Mouse (Mus musculus): Measurements from ENCODE around the gene Casp14.

Gene Casp14

DNA sequence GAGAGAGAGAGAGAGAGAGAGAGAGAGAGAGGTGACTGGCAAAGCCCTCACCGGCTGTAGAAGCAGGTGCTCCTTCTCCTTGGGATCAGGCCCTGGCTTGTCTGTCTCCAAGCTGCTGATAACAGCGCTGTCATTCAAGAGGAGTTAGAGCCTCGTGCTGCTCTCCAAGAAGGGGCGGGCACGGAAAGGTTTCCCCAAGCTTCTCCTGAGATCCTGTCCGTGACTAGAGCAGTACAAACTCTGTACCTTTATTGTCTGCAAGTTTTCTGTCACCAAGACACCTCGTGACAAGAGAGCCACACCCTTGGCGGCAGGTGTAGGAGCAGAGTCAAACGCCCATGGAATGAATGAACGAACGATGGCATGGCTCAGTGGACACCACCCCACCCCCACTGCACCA, at the start of gene Casp14:
Gene Casp14, minus strand, starts transcription at position 239 of the 400 bp plus-strand sequence.
- ATAC-seq (ENCODE audit: insufficient number of reproducible peaks, low FRiP score, low TSS enrichment) = no peak

DNA sequence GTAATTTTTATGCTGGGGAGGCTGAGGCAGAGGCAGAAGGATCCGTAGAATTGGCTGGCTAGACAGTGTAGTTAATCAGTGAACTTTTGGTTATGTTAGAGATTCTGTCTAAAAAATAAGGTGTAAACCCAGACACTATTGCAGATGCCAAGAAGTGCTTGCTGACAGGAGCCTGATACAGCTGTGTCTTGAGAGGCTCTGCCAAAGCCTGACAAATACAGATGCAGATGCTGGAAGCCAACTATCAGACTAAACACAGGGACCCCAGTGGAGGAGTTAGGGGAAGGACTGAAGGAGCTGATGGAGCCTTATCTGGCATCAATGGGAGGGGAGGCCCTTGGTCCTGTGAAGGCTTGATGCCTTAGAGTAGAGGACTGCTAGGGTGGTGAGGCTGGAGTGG, 47.5 kb upstream of the Casp14 start:
- ATAC-seq (ENCODE audit: insufficient number of reproducible peaks, low FRiP score, low TSS enrichment) = no peak

DNA sequence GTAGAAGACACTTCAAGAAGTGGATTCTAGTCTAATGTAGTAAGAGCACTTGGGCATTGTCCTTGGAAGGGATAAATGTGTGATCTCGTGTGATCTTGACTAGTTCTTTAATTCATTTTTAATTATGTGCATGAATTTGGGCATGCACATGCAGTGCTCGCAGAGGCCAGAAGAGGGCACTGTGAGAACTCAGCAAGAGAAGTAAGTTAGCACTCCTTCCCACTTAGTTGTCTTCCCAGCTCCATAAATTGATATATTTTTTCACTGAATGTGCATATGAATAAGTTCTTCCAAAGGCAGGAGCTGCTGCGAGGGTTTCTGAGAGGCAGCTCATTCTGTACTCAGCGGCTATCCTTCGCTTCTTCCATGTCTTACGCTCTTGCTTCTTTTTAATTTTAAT, 37.9 kb upstream of the Casp14 start:
- no peak for ATAC-seq (ENCODE audit: insufficient number of reproducible peaks, low FRiP score, low TSS enrichment)

DNA sequence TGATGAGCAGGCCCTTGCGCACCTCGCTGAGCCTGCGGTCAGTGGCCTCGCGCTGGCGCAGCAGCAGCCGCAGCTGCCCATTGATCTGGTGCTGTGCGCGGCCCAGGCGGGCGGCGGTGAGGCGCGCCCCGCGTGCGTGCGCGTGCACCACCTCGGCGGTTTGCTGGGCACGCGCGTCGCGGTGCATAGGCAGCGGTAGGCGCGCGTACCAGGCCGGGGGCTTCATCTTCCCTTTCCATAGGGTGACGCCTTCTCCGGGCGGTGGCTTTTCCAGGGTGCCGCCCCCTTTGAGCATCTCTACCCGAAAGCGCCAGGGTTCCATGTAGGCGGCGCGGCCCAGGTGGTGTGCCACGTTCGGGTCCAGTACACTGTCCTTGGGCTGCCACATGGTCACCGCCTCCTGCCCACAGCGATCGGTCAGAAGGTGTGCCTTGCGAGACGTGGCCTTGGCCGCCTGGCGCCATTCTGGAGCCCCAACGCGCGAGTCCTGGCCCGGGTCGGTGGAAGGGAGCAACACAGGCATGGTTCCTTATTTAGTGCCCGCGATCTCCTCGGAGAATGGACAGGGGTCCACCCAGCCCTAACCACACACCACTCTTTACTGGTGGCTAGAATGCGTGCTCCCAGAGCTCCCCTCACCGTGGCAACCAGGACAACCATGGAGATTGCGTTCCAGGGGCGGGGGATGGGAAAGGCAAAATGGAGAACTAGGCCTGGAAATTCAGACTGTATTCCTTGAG, 34.5 kb upstream of the Casp14 start, which contains the start of gene Ccdc105:
Gene Ccdc105, minus strand, starts transcription at position 614 of the 740 bp plus-strand sequence.
- ATAC-seq (ENCODE audit: insufficient number of reproducible peaks, low FRiP score, low TSS enrichment) = peak; percentile 84

DNA sequence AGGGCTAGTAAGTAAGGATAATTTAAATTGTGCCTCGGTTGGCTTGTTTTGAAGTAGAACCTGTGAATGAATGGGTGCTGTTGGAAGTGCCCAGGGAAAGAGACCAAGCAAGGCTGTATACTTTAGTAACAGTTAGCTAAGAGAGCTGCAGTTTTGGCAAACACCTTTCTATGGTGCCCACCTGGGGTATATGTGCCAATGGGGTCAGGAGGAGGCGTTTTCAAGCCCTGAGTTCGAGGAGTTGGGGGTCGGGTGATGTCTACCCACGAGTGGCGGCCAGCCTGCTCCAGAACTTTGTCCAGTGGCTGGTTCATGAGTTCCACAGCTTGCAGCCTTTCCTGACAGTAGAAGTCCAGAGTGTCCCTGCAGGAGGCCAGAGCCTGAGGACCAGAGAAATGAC, 30.9 kb upstream of the Casp14 start:
- ATAC-seq (ENCODE audit: insufficient number of reproducible peaks, low FRiP score, low TSS enrichment) = no peak

DNA sequence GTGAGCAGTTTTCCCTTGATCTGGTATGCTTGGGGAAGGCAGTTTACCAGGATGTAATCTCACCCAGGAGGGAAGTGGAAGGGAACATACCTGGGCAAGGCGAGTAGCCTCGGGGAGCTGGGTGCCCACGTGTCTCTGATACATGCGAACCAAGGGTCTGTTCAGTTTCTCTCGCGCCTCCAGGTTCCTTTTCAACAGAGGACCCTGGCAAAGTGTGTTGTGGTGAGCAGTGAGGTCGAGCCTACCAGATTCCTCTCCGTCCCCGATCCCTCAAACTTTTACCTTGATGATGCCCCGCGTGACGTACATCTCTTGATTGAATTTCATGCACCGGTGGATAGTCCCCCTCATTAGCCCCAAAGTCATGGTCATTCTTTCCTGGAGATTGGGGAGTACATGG, 30.1 kb upstream of the Casp14 start:
- no peak for ATAC-seq (ENCODE audit: insufficient number of reproducible peaks, low FRiP score, low TSS enrichment)

DNA sequence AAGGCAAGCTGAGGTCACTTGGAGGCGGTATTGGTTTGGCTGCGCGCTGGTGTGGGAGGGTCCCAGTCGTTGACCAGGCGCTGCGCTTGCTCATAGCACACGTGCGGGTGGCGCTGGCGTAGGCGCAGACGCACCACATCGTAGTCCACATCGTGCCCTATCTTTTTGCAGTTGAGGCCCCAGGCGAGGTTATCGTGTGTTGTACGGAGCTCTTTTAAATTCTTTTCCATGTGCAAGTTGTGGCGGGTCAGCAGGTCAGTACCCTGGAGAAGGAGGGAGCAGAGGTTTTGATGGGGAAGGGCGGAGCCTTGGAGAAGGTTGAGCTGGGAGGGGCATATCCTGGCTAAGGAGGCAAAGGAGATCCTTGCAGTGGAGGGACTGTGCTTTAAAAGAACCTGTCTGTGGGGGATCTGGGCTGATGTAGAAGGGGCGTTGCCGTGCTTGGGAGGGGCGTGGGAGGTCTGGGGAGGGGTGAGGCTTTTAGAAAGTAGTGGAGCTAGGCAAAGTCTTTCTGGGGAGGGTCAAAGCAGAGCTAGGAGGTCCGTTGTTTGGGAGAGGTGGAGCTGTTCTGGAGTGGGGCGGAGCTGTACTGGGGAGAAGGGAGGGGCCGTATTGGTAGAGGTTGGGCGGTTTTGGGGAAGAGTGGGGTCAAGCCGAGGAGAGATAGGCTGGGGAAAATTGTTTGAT, 29.1 kb upstream of the Casp14 start:
- peak; percentile 53 for ATAC-seq (ENCODE audit: insufficient number of reproducible peaks, low FRiP score, low TSS enrichment)

DNA sequence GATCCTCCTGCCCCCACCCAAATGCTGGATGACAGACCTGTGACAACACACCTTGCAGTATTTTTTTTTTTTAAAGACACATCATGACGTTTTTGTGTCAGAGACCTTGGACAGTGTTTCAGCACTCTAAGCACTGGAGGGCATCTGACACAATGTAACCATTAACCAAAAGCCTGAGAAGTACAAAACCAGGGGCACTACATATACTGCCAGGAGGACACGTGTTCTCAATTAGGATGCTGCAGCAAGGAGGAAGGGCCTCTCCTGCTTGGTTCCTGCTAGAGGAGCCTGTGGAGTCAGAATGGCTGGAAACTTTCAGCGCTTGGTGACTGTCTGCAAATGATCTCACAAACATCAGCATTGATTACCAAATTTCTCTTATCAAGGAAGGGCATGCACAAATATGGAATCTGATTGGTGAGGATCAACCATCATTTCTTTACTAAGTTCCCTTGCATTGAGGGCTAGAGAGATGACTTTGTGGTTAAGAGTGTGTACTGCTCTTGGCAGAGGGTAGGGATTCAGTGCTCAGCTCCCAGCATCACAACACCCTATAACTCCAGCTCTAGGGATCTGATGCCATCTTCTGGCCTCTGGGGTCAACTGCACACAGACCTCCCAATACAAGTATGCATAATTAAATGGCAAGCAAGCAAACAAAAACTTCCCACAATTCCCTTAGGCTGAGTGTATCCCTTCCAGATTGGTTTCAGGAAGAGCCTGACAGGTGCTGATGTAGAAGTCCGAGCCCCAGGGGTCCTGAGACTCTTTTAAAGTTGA, 27.5 kb upstream of the Casp14 start:
- no peak for ATAC-seq (ENCODE audit: insufficient number of reproducible peaks, low FRiP score, low TSS enrichment)

DNA sequence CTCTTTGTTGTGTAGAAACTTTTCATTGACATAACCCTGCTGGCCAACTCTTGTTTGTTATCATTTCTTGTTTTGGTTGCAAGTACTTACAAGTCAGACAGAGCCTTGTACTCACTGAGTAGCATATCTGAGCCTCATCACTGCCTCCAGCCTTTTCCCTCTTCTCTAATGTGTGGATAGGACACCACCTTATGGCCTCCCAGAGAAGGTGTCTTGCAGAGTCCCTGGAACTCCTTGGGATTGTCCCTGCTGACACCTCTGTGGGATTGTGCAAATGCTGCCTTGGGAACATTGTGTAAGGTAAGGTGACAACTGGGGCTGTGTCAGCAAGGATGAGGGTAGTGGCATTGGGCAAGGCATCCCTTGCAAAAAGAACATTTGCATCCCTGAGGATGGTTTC, 25.6 kb upstream of the Casp14 start:
- no peak for ATAC-seq (ENCODE audit: insufficient number of reproducible peaks, low FRiP score, low TSS enrichment)

DNA sequence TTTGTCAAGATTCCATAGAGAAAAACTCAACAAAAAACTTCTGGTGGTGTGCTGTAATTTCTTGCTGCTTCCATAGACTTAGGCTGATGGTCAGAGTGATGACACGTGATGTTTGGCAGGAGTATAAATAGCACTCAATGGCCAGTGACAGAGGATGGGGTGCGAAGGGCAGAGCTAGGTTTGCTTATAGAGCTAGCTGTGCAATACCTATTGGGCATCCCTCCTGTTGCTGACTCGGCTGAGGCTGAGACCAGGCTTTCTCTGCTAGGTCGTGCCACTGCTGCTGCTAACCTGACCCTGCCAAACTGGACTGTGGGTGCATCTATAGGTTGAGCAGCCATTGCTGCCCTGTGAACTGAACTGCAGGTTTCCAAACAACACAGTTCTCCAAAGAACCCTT, 21.7 kb upstream of the Casp14 start:
- ATAC-seq (ENCODE audit: insufficient number of reproducible peaks, low FRiP score, low TSS enrichment) = no peak

DNA sequence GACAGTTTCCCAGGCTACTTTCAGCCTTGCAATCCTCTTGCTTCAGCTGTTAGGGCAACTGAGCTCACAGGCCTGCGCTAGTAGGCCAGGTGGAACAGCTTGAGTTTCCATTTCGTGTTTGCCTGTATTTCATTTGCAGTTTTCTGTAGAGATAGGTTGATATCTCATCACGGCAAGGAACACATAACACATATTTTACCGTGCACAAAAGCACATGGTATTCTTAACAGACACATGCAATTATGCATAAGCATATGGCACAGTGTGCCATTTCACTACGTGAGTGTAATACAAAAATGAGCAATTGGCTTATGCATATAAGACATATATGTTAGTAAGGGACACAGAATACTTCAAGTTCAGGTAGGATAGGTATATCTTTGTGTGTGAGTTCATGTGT, 9.8 kb upstream of the Casp14 start:
- ATAC-seq (ENCODE audit: insufficient number of reproducible peaks, low FRiP score, low TSS enrichment) = no peak

DNA sequence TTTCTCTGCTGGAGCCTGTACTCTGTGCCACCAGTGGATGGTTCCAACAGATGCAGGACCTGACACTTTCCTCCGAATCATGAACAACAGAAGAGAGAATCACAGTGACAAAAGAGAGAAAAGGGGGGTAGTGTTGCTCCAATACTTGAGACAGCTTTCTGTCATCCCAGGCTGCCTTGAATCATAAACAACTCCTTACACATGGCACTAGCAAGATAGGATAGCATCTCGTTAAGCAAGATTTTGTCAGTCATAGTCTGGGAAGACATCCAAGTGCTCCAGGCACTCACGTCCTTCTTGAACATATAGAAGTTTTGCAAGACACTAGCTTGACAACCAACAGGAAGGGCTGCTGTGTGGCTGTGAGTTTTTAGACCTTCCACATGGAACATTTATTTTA, 8.9 kb upstream of the Casp14 start:
- ATAC-seq (ENCODE audit: insufficient number of reproducible peaks, low FRiP score, low TSS enrichment) = no peak

DNA sequence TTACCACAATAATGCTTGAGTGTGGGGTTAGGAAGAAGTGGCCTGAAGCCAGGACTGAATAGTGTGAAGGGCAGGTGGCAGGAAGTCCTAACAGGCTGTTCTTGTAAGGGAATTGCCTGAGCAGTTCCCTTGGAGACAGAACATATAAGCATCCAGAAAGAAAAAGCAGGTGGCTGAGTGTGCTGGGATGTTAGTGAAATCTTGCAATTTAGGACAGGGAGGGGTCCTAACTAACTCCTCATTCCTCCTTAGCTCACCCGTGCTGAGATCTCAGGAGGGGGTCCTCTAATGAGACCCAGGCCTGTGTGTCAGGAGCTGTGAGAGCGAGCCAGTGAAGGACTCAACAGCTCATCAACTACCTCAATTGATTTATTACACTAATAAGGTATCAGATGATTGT, 5.3 kb upstream of the Casp14 start:
- ATAC-seq (ENCODE audit: insufficient number of reproducible peaks, low FRiP score, low TSS enrichment) = no peak

DNA sequence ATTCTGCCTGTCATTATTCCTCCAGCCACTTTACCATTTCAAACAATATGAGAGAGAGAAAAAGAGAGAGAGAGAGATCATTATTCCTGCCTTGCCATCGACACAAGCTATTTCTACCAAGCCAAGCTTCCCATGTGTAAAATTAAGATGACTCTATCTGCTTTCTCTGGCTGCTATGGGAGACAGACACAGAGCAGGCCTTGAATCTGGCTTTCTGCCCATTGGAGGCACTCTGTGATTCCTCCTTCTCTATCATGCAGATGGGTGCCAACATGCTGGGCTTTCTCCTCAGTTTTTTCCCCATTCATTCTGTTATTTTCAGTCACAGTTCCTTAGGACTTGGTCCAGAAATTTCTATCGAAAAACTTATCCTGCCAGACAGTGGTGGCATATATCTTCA, 4.6 kb upstream of the Casp14 start:
- ATAC-seq (ENCODE audit: insufficient number of reproducible peaks, low FRiP score, low TSS enrichment) = no peak

DNA sequence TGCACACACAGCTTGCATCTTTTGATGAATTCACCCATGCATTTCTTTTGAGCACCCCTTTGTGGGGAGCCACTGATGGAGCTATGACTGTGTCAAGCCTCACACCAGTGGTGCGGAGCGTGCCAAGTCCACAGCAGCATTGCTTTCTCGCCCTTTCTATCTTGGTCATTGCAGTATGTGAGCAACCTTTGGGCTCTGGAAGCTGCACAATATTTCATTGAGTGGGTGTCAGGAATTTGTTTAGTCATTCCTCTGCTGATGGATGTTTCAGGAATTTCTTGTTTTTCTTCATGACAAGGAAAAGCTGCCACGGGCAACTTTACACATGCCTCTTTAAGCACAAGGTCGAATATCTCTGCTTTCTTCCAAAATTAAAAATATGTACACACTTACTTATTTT, 3.9 kb upstream of the Casp14 start:
- no peak for ATAC-seq (ENCODE audit: insufficient number of reproducible peaks, low FRiP score, low TSS enrichment)

DNA sequence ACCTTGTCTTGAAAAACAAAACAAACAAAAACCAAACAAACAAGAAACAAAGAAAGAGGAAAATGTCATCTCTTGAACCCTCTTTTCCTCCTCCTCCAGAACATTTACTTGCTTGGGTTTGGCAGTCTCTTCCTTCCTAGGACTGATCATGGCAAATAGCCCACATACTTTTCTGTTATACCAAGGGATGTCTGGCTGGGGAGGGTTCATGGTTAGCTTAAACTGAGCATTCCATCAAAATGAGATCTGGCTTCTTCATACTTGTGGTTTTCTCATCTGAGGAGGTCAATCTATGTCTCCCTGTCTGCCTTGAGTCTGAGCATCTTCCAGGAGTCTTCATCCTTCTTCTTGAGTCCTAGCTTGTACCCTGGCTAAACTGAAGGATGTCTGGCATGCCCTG, 1.9 kb downstream of the Casp14 start:
- no peak for ATAC-seq (ENCODE audit: insufficient number of reproducible peaks, low FRiP score, low TSS enrichment)

DNA sequence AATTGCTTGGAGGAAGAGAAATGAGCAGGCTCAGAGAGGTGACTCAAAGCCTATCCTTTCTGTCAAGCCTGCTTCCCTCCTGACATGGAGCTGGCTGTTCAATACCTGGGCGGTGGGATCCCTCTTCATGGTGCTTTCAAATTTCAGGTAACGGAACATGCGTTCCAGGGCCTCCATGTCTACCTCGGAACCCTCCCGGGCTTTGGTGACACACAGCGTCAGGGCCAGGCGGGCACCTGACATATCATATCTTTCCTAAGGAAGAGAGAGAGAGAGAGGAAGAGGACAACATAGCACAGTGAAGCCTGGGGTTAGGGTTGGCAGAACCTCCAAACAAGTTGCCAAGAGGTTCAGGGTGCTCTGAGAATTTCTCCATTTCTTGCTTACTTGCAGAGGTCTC, 2.9 kb downstream of the Casp14 start:
- ATAC-seq (ENCODE audit: insufficient number of reproducible peaks, low FRiP score, low TSS enrichment) = no peak

DNA sequence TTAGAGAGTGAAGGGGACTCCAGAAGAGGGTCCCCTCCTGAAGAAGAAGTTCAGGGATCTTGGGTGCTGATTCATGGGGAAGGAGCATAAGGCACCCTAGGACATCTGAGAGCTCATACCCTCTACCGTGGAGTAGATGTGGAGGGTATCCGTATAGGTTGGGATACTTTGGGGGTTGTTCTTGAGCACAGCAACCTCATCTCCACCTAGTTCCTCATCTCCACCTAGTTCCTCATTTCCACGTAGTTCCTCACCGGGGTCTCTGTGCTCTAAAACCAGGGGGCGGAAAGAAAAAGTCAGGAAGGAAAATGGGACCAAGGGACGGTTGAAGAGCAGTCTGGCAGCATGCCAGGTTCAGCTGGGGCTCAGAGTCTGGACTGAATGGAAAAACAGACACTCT, 4.0 kb downstream of the Casp14 start:
- ATAC-seq (ENCODE audit: insufficient number of reproducible peaks, low FRiP score, low TSS enrichment) = no peak

DNA sequence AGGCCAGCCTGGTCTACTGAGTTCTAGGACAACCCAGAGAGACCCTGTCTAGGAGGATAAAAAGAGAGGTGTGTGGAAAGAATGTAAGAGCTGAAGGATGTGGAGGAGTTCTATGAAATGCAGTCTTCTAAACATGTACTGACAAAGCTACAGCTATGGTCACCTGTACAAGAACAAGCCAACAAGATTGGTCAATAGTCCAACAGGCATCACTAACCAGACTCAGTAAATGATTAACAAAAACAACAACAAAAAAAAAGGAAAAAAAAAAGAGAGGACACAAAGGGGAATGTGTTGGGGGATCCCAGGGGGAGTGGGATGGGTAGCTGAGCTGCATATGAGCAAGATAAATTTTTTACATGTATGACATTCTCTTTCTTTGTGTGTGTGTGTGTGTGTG, 7.4 kb downstream of the Casp14 start:
- no peak for ATAC-seq (ENCODE audit: insufficient number of reproducible peaks, low FRiP score, low TSS enrichment)

DNA sequence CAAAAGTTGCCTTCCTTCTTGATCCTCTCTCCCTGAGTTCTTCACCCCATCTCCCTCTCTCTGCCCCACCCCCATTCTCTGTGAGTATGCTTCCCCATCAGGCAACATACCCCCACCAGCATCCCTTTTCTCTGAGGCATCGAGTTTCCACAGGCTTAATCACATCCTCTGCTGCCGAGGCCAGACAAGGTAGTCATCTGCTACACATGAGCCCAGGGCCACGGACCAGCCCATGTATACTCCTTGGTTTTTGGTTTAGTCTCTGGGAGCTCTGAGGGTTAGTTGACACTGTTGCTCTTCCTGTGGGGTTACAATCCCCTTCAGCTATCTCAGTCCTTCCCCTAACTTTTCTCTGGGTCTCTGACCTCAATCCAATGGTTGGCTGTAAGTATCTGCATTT, 17.2 kb downstream of the Casp14 start:
- no peak for ATAC-seq (ENCODE audit: insufficient number of reproducible peaks, low FRiP score, low TSS enrichment)

DNA sequence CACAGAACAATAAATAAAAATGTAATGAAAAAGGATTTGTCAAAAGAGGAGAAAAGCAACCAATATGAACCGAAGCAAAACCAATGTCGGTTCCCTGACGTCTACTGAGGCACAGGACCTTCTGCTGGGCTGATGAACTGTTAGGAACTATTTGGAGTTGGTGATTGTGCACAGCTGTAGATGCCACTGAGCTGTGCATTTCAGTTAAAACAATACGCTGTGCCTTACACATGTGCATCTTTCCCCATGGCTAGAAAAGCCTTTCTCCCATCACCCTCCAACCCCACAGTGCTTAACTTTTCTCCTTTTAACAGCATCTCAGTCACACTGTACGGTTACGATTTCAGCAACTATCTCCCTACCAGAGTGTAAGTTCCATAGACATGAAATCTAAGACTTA, 28.1 kb downstream of the Casp14 start:
- ATAC-seq (ENCODE audit: insufficient number of reproducible peaks, low FRiP score, low TSS enrichment) = no peak

Measured in cerebellum, adult (tissue).